Mouse (Mus musculus) spleen, adult 2 months (tissue): ENCODE data around the gene Rapgef2.

Experiments used
- CTCF ChIP-seq: fragments of 200-500 bp; IDR thresholded peaks from 2 replicates; pipeline ENCODE4 v1.5.1; 2011; ENCODE audit warnings: mild to moderate bottlenecking, inconsistent platforms; ENCODE audit not compliant: insufficient read depth, insufficient read length, insufficient replicate concordance; ENCODE audit errors: extremely low read depth
- POLR2A ChIP-seq: fragments of 200-500 bp; IDR thresholded peaks from 2 replicates; pipeline ENCODE4 v1.6.1; 2011; ENCODE audit warnings: low read depth, low read length, inconsistent platforms

DNA sequence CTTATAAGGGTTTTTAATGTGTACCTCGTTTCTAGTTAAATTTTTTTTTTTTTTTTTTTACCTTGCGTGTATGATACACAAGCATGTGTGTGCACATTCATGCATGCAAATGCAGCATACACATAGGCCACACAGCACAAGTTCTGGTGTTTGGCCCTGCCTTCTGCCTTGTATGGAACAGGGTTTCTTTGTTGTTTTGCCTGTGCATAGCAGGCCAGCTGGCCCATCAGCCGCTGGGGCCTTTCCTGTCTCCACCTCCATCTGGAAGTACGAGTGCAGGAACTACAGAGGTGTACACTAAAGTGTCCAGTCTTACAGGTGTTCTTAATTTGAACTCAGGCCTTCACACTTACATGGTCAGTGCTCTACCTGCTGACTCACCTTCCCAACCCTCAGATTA, 80.3 kb downstream of the Rapgef2 start:
- TF ChIP-seq CTCF (no peak), POLR2A (no peak)
